Mouse (Mus musculus) adrenal gland, postnatal 25 days (tissue): ENCODE data around the gene Ripor3. TPM values are rescaled to one million over a fixed set of nuclear protein-coding genes. Genes with fewer than 3 reads are reported as not detected.

Experiments used
- DNase-seq: peaks from one replicate; pipeline ENCODE4 v3.0.0; 2021; ENCODE audit warnings: mixed read lengths
- total RNA-seq: library from RNA; stranded (reverse); gene quantifications from 2 replicates; pipeline ENCODE4 v1.2.3, GENCODE M21; 2021

Ripor3 gene
- total RNA-seq, 1 experiment from 2014 or later: 2.1 TPM

GRCm38 (mm10) chr2:167931985-167932726 lies 78.3 kb downstream of the Ripor3 start, which contains the start of gene Ptpn1:
Gene Ptpn1 (plus strand): TSS chr2:167932057.
- DNase-seq: peak; percentile 98

GRCm38 (mm10) chr2:167930975-167931374 lies 79.4 kb downstream of the Ripor3 start:
- no peak for DNase-seq

Other genes starting within 250 kb of the Ripor3 start
- 37.0 and 53.1 TPM in 2 replicates for gene Ptpn1, start 78.6 kb downstream of the Ripor3 start, total RNA-seq
- gene Pard6b, start 70.4 kb upstream of the Ripor3 start, total RNA-seq: 1.6 and 2.3 TPM in 2 replicates
- 61.3 and 81.5 TPM in 2 replicates for gene Adnp, start 196.5 kb upstream of the Ripor3 start, total RNA-seq
- 27.1 and 34.8 TPM in 2 replicates for gene Gm20716, start 219.7 kb upstream of the Ripor3 start, total RNA-seq
- 95.1 and 156 TPM in 2 replicates for gene Dpm1, start 220.0 kb upstream of the Ripor3 start, total RNA-seq
- gene Mocs3, start 220.0 kb upstream of the Ripor3 start, total RNA-seq: 13.8 and 16.0 TPM in 2 replicates